Mouse (Mus musculus) lung, postnatal 14 days (tissue): ENCODE data around the gene Gpx8.
"Not testable (repeated sequence)": the region's sequence is repeated elsewhere in the genome, so short reads cannot be mapped to it uniquely, and the experiment has no call there.

Experiments used
- DNase-seq: peaks from one replicate; pipeline ENCODE4 v3.0.0; 2021

Gene Gpx8

GRCm38 (mm10) chr13:113023274-113024143 is 22.7 kb downstream of the Gpx8 start:
- DNase-seq = no peak

- no peak for DNase-seq
Observed at GRCm38 (mm10) chr13:113022467-113022866, 23.7 kb downstream of the Gpx8 start.

GRCm38 (mm10) chr13:113021521-113021920 is 24.7 kb downstream of the Gpx8 start:
- DNase-seq = no peak

- DNase-seq = not testable (repeated sequence)
Observed at GRCm38 (mm10) chr13:113013174-113013953, 32.8 kb downstream of the Gpx8 start.

GRCm38 (mm10) chr13:113012683-113013082 is 33.5 kb downstream of the Gpx8 start:
- no peak for DNase-seq

GRCm38 (mm10) chr13:113000576-113001318 is 45.5 kb downstream of the Gpx8 start:
- DNase-seq = peak; percentile 59

GRCm38 (mm10) chr13:113000090-113000489 is 46.1 kb downstream of the Gpx8 start:
- no peak for DNase-seq

GRCm38 (mm10) chr13:112998427-112999201 is 47.6 kb downstream of the Gpx8 start:
- DNase-seq = no peak

GRCm38 (mm10) chr13:112997369-112997768 is 48.8 kb downstream of the Gpx8 start:
- no peak for DNase-seq

GRCm38 (mm10) chr13:112996407-112996806 is 49.8 kb downstream of the Gpx8 start:
- no peak for DNase-seq

- peak; percentile 73 for DNase-seq
Observed at GRCm38 (mm10) chr13:112994191-112994590, 52.0 kb downstream of the Gpx8 start.

GRCm38 (mm10) chr13:112993531-112994152 is 52.6 kb downstream of the Gpx8 start, which contains the start of gene Mcidas:
Mcidas (plus strand) TSS chr13:112993845.
- peak; percentile 16 for DNase-seq
